Mouse (Mus musculus): ENCODE measurements at regions not wholly inside any gene's neighbourhood (a gene's known extent, or its start where the extent isn't known, plus 50 kb on each side); places are given as distances from the start of the nearest gene placed in this dataset.
"Not testable (repeated sequence)": the region's sequence is repeated elsewhere in the genome, so short reads cannot be mapped to it uniquely, and the experiment has no call there.

DNA sequence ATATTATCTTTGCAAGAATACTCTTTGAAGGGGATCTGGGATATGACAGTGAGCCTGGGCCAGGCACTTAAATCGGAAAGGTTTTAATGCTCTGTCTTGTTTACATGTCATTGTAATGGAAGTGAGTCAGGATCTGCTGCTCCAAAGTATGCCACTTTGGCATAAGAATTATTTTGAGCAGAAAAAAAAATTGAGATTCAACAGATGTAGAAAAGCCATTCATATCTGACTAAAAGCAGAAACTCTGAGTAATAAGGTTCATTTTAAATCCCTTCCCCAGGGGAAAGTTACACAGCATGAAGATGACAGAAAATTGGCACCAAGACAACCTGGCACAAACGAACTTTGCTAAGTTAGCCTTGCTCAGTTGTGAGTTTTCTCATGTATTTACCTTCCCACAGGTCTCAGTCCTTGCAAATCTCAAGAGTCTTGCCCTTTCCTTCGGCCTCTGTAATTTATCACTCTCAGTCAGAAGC, 107.5 kb upstream of the Smlr1 start:
- no peak for DNase-seq (ENCODE audit: low read depth, low spot score)
- Histone ChIP-seq H3K27me3 (ENCODE audit: control insufficient read depth, insufficient read depth, low read length, poor library complexity, severe bottlenecking) (no peaks in the 10 kb centered on the region), H3K36me3 (ENCODE audit: control insufficient read depth, insufficient read depth, low read length, poor library complexity, severe bottlenecking) (no peaks in the 10 kb centered on the region)

DNA sequence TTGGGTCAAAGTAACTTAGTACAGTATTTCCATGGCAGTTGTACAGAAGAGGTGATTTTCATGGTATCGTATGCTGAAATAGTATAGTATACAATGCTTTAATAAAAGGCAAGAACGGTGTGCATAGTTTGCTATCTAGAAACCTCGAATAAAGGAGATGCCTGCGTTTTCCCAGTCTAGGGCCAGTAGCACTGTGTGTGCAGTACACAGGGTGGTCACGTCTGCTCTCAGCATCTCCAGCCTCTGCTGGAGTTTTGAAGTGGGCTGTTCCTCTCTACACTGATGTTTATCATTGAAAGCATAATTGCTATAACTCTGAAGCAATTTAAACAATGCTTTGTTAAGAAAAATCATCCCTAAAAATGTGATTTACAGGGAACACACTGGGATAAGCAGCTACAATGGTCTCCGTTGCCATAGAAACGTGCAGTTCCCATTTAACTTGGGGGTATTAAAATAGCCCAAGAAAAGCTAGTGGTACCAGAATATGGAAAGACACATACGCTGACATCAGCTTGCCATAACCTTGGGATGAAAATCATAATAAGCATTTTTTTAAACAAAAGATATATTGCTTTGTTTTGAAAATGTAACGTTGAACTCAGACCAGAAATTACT, 106.1 kb upstream of the Smlr1 start:
- no peak for DNase-seq (ENCODE audit: low read depth, low spot score)
- H3K27me3 ChIP-seq (ENCODE audit: control insufficient read depth, insufficient read depth, low read length, poor library complexity, severe bottlenecking): no peaks in the 10 kb centered on the region
- no peaks in the 10 kb centered on the region for H3K36me3 ChIP-seq (ENCODE audit: control insufficient read depth, insufficient read depth, low read length, poor library complexity, severe bottlenecking)

DNA sequence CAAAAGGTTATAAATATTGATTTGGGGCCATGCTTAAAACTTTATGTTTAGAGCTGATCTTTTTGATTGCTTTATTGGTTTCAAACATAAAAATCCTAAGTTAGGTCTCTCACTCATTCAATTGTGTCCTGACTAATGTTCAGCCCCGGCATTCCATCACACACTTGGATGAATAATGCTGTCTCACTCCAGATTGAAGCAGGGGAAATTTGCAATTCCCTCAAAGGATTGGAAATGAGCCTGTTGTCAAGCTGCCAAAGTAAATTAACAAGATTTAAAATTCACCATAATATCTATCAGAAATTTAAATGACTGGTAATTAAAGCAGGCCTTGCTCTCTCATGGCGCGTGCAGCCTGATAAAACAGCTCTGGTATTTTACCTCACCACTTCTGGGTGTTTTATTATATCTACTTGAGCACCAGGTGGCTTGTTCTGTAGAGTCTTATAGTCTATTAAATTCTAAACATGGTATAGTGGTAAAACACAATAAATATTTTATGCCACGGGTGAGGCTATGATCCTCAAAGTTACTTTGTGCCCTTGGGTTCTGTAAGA, 97.1 kb upstream of the Smlr1 start:
- DNase-seq (ENCODE audit: low read depth, low spot score): no peak
- no peaks in the 10 kb centered on the region for H3K36me3 ChIP-seq (ENCODE audit: control insufficient read depth, insufficient read depth, low read length, poor library complexity, severe bottlenecking)
- no peaks in the 10 kb centered on the region for H3K27me3 ChIP-seq (ENCODE audit: control insufficient read depth, insufficient read depth, low read length, poor library complexity, severe bottlenecking)

DNA sequence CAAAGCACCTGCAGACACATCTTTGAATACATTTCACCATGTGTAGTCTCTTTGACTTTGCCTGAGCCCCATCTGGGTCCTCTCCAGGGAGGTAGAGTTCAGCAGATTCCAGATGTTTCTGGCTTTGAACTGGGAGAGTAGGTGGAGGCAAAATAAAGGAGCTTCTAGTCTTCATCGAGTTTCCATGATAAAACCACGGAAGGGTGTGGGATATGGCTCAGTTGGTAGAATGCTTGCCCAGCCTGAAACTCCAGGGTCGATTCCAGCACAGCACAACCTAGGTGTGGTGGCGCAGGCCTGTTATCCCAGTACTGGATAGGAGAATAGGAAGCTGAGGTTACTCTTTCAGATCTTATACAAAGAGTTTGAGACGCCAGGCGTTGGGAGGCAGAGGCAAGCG, 96.2 kb upstream of the Smlr1 start:
- no peaks in the 10 kb centered on the region for H3K36me3 ChIP-seq (ENCODE audit: control insufficient read depth, insufficient read depth, low read length, poor library complexity, severe bottlenecking)
- H3K27me3 ChIP-seq (ENCODE audit: control insufficient read depth, insufficient read depth, low read length, poor library complexity, severe bottlenecking): no peaks in the 10 kb centered on the region
- no peak for DNase-seq (ENCODE audit: low read depth, low spot score)

DNA sequence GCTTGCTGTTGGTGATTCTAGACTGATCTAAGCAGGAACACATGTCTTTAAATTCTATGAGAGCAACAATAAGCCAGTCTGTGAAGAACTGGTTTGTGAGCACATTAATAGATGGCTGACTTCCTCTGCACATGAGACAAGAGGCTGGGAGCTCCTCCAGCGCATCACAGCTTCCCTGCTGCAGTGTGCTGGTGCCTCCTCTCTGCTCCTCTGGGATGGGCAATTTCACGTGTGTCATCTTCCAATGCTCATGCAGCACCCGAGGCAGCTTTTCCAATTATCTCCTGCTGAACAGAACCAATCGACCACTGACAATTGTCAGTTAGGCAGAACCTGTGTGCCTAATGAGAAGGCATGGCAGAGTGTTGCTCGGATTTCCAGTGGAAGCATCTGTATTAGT, 86.5 kb upstream of the Smlr1 start:
- Histone ChIP-seq H3K36me3 (ENCODE audit: control insufficient read depth, insufficient read depth, low read length, poor library complexity, severe bottlenecking) (no peaks in the 10 kb centered on the region), H3K27me3 (ENCODE audit: control insufficient read depth, insufficient read depth, low read length, poor library complexity, severe bottlenecking) (no peaks in the 10 kb centered on the region)
- no peak for DNase-seq (ENCODE audit: low read depth, low spot score)

DNA sequence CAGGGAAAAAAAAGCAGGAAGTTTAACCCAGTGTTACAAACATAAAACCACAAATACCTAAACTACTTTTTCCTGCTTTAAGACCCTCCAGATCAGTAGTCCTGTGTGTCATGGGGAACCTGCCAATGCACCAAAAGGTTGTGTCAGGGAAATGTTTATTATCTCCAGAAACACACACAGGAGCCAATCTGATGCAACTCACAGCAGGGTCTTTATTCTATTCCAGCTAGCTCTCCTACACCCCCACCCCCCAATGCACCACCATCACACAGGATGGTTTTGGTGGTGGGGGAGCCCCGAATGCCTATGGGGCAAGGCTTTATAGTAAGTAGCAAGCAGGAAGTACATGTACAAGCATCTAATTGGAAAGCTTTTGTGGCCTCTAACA, 85.7 kb upstream of the Smlr1 start:
- not testable (repeated sequence) for H3K27me3 ChIP-seq (ENCODE audit: control insufficient read depth, insufficient read depth, low read length, poor library complexity, severe bottlenecking); DNase-seq (ENCODE audit: low read depth, low spot score); H3K36me3 ChIP-seq (ENCODE audit: control insufficient read depth, insufficient read depth, low read length, poor library complexity, severe bottlenecking)

DNA sequence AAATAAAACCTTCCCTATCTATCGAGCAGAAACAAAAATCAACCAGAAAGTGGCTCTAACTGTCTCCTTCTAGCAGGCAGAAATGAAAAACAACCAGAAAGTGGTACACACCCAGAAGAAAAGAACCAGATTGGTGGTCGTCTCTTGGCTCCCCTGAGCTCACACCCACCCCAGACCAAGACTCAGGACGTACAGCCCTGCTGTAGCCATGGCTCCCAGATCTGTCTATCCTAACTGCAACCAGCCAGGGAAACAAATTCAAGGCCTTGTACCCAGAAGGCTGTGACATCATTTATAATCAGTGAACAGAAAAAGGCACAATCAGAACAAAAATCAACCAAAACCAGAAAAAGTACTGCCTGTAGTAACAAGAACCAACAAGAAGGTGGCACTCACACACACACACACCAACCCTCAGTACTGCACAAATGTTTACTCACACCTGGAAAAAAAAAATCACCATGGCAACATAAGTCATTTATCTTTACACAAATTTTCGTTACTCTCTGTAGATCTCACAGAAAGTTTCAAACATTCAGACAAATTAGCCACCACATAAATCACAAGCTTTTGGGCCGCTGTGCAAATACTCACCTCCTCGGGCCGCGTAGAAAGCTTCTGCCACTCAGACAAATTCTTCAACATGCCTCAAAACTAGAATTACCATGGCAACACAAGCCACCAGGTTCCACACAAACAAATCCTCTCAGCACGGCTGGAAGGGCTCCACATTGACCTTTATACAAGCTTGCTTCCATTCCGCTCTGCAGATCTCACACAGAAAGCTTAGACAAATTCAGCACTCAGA, 85.1 kb upstream of the Smlr1 start:
- DNase-seq (ENCODE audit: low read depth, low spot score): no peak
- Histone ChIP-seq H3K36me3 (ENCODE audit: control insufficient read depth, insufficient read depth, low read length, poor library complexity, severe bottlenecking) (no peaks in the 10 kb centered on the region), H3K27me3 (ENCODE audit: control insufficient read depth, insufficient read depth, low read length, poor library complexity, severe bottlenecking) (no peaks in the 10 kb centered on the region)

DNA sequence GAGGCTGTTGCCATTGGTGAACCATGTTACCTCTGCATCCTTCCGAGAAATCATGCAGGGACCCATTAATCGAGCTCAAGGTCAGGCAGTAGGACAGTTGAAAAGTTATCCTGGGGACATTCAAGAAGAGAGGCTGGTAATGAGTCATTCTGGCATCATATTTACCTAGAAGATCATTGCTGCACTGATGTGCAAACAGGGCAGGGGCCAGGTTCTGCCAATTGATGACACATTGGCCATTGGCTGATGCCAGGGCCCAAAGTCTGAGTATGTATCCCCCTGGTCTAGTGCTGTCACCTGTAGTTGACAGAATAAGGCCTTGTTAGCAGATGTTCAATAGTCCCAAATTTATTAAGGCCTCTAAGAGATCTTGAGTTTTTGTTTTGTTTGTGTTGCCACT, 83.6 kb upstream of the Smlr1 start:
- no peak for DNase-seq (ENCODE audit: low read depth, low spot score)
- H3K36me3 ChIP-seq (ENCODE audit: control insufficient read depth, insufficient read depth, low read length, poor library complexity, severe bottlenecking): no peaks in the 10 kb centered on the region
- no peaks in the 10 kb centered on the region for H3K27me3 ChIP-seq (ENCODE audit: control insufficient read depth, insufficient read depth, low read length, poor library complexity, severe bottlenecking)

DNA sequence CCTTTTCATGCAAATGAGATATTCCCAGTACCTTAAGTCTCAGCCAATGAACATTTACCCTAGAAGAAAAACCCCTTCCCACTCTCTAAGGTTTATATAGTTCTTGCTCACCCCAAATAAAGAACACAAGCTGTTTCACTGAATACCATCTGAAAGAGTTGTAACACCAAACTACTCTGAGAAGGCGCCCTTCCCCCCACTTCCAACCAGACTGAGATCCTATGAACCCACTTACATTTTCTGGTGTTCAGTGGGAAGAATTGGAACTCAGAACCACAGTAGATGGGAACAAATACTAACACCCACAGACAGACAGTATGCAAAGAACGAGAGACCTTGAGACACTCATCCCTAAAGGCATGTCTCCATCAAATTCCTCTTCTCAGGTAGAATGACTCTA, 65.4 kb upstream of the Smlr1 start:
- H3K36me3 ChIP-seq (ENCODE audit: control insufficient read depth, insufficient read depth, low read length, poor library complexity, severe bottlenecking): no peaks in the 10 kb centered on the region
- DNase-seq (ENCODE audit: low read depth, low spot score): no peak
- no peaks in the 10 kb centered on the region for H3K27me3 ChIP-seq (ENCODE audit: control insufficient read depth, insufficient read depth, low read length, poor library complexity, severe bottlenecking)

DNA sequence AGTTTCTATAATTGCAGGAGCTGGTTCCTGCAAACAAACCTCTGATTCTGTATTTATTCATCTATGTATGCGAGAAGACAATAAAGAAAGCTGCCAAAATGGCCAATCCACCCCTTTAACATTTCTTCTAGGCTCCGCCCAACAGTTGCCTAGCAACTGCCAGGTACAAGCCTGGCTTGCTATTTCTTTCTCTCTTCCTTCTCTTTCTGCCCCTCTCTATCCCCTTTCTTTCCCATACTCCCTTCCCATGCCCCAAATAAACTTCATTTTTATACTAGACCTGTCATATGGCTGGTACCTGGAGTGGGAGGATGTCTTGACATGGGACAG, 53.2 kb upstream of the Smlr1 start:
- DNase-seq (ENCODE audit: low read depth, low spot score): no peak

DNA sequence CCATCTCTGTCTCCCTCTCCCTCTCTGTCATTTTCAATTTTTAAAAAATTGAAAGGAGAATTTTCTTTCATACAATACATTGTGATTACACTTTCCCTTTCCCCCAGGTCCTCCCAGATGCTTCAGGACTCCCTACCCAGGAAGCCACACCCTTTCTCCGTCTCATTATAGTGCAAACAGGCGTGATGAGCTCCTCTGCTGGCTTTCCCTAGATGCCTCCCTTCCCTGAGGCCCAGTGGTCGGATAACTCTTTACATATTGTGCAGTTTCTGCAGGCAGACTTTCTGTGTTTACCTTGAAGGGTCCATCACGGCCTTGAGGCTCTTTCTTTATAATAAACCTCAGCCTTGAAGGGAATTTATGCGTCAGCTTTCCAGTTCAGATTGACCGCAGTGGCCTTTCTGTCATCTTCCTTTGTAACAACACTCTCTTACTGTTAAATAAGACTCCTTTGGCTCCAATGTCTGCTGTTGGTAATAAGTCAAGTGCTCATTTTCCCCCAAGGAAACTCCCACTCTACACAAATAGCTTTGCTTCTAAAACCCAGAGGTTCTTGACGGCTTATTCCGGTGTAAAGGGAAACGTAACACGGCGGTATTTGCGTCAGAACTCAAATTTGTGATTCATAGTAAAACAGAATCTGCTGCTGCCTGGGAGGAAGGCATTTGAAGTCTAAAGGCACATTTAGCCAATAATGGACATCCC, 52.7 kb upstream of the Smlr1 start:
- H3K27me3 ChIP-seq (ENCODE audit: control insufficient read depth, insufficient read depth, low read length, poor library complexity, severe bottlenecking): no peaks in the 10 kb centered on the region
- DNase-seq (ENCODE audit: low read depth, low spot score): no peak

More for the DNA sequence above, 53.2 kb upstream of the Smlr1 start:
- no peaks in the 10 kb centered on the region for H3K27me3 ChIP-seq (ENCODE audit: control insufficient read depth, insufficient read depth, low read length, poor library complexity, severe bottlenecking)
- no peaks in the 10 kb centered on the region for H3K36me3 ChIP-seq (ENCODE audit: control insufficient read depth, insufficient read depth, low read length, poor library complexity, severe bottlenecking)

More for the DNA sequence above, 52.7 kb upstream of the Smlr1 start:
- H3K36me3 ChIP-seq (ENCODE audit: control insufficient read depth, insufficient read depth, low read length, poor library complexity, severe bottlenecking): no peaks in the 10 kb centered on the region

All from splenic B cell, adult 2 months (primary cell).